Mouse (Mus musculus) olfactory bulb, adult 2 months (tissue): ENCODE measurements around the gene Ilf2.
A peak's percentile ranks its signal among the peaks of the same experiment; 100 is the strongest.

Experiments used
- CTCF ChIP-seq: fragments of 200-500 bp; IDR thresholded peaks from 2 replicates; pipeline ENCODE4 v1.5.1; 2012; ENCODE audit warnings: low read depth, mild to moderate bottlenecking, low read length, moderate library complexity; ENCODE audit not compliant: insufficient read depth
- POLR2A ChIP-seq: fragments of 200-500 bp; IDR thresholded peaks from 2 replicates; pipeline ENCODE4 v1.6.1; 2012; ENCODE audit warnings: mild to moderate bottlenecking, low read depth, low read length, moderate library complexity; ENCODE audit not compliant: insufficient read depth

DNA sequence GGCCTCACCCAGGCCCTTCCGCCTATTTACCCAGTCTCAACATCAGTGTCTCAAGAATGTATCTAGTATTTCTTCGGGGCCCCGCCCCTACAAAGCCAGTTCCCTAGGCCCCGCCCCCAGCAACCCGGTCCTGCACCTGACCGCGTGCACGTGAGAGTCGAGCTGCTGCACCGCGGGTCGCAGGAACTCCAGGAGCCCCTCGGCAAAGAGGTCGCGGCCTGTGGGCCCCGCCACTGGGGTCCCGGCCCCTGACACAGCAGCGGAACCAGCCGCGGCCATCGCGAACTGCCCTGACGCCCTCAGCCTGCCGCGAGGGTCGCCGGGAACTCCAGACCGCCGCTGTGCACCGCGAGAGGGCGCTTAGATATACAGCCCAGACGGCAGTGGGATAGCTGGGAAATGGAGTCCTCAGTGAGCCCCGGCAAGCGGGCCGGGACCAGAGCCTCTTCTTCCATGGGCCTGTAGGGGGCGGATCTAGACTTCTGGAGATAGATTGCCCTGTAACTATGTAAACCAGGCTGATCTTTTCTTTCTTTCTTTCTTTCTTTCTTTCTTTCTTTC lies 14.8 kb downstream of the Ilf2 start, which contains the start of gene Snapin:
- TF ChIP-seq CTCF (peak; percentile 89), POLR2A (peak; percentile 89)
